Mouse (Mus musculus) heart, embryonic 13.5 days (tissue): ENCODE data around the gene Echs1. TPM values are rescaled to one million over a fixed set of nuclear protein-coding genes. Genes with fewer than 3 reads are reported as not detected.
"Not testable (repeated sequence)": the region's sequence is repeated elsewhere in the genome, so short reads cannot be mapped to it uniquely, and the experiment has no call there.

Experiments
- ATAC-seq: fragments of 200-750 bp; cut with Nextera tagmentation; 2 replicates; pipeline ENCODE4 v1.8.0; 2017; ENCODE audit warnings: moderate TSS enrichment; ENCODE audit not compliant: insufficient number of reproducible peaks, low FRiP score, low TSS enrichment; ENCODE audit errors: extremely low read depth
- H3K27ac ChIP-seq: fragments of 300-500 bp; sonication (generic); replicated peaks from 2 replicates; pipeline ENCODE4 v1.5.1; 2015; ENCODE audit warnings: moderate library complexity, mild to moderate bottlenecking, inconsistent platforms
- H3K27me3 ChIP-seq: fragments of 300-500 bp; sonication (generic); replicated peaks from 2 replicates; pipeline ENCODE4 v1.6.1; 2015; ENCODE audit warnings: mild to moderate bottlenecking, inconsistent platforms
- H3K36me3 ChIP-seq: fragments of 300-500 bp; sonication (generic); 2 replicates; pipeline ENCODE4 v1.6.1; 2015; ENCODE audit warnings: mild to moderate bottlenecking, inconsistent platforms
- H3K4me1 ChIP-seq: fragments of 300-500 bp; sonication (generic); 2 replicates; pipeline ENCODE4 v1.6.1; 2015; ENCODE audit warnings: inconsistent platforms
- H3K4me2 ChIP-seq: fragments of 300-500 bp; sonication (generic); 2 replicates; pipeline ENCODE4 v1.6.1; 2015; ENCODE audit warnings: inconsistent platforms, mild to moderate bottlenecking, moderate library complexity
- H3K4me3 ChIP-seq: fragments of 300-500 bp; sonication (generic); 2 replicates; pipeline ENCODE4 v1.5.1; 2015; ENCODE audit warnings: moderate library complexity, mild to moderate bottlenecking, inconsistent platforms
- H3K9ac ChIP-seq: fragments of 300-500 bp; sonication (generic); 2 replicates; pipeline ENCODE4 v1.6.1; 2015; ENCODE audit warnings: inconsistent platforms, mild to moderate bottlenecking, moderate library complexity
- H3K9me3 ChIP-seq: fragments of 300-500 bp; sonication (generic); 2 replicates; pipeline ENCODE4 v1.6.1; 2016; ENCODE audit warnings: inconsistent platforms
- WGBS: fragments of 180-500 bp; shearing (Covaris S2); methylation state at CpG from one replicate; pipeline ENCODE4 v1.1.7; 2015; ENCODE audit warnings: mixed read lengths; 5-methylcytosine and 5-hydroxymethylcytosine counted together
- polyA plus RNA-seq: library from polyadenylated mRNA; unstranded; fragments of >200 nt; fragmentation: Nextera tagmentation; extraction: Ambion mirVana; gene quantifications from 2 replicates; pipeline ENCODE4 v1.2.1, GENCODE M21; 2015

Gene Echs1
- polyA plus RNA-seq, 1 experiment from 2014 or later, result 169 TPM

GRCm38 (mm10) chr7:140135106-140135770 lies 19.0 kb upstream of the Echs1 start:
- Histone ChIP-seq H3K9me3 (no peaks in the 10 kb centered on the region), H3K27ac (no peak overlapping the region), H3K9ac (no peak overlapping the region), H3K27me3 (no peaks in the 10 kb centered on the region), H3K4me3 (no peak overlapping the region), H3K4me1 (peaks cover 9% of the 10 kb centered on the region), H3K4me2 (no peak overlapping the region), H3K36me3 (peaks cover 25% of the 10 kb centered on the region)
- 88% methylated on average over 5 of the region's 5 CpGs for WGBS
- no peak for ATAC-seq

GRCm38 (mm10) chr7:140134033-140134432 lies 17.8 kb upstream of the Echs1 start:
- not testable (repeated sequence) for H3K27me3 ChIP-seq, H3K9ac ChIP-seq, H3K4me1 ChIP-seq, H3K4me3 ChIP-seq, H3K27ac ChIP-seq, H3K4me2 ChIP-seq, ATAC-seq, H3K9me3 ChIP-seq
- 92% methylated on average over 7 of the region's 7 CpGs for WGBS
- peaks cover 37% of the 10 kb centered on the region for H3K36me3 ChIP-seq

GRCm38 (mm10) chr7:140132184-140132583 lies 15.9 kb upstream of the Echs1 start:
- not testable (repeated sequence) for H3K4me3 ChIP-seq, H3K27me3 ChIP-seq, H3K9ac ChIP-seq, H3K27ac ChIP-seq, ATAC-seq, H3K4me1 ChIP-seq, H3K9me3 ChIP-seq, H3K4me2 ChIP-seq
- 89% methylated on average over 7 of the region's 7 CpGs for WGBS
- peaks cover 37% of the 10 kb centered on the region for H3K36me3 ChIP-seq

GRCm38 (mm10) chr7:140127911-140128310 lies 11.6 kb upstream of the Echs1 start:
- no peak overlapping the region for H3K9ac ChIP-seq
- no peaks in the 10 kb centered on the region for H3K9me3 ChIP-seq
- H3K4me3 ChIP-seq, result no peak overlapping the region
- H3K4me1 ChIP-seq, result peaks cover 12% of the 10 kb centered on the region; the same call in 1 of the 2 replicates
- no peaks in the 10 kb centered on the region for H3K27me3 ChIP-seq
- no peak for ATAC-seq
- no peak overlapping the region for H3K4me2 ChIP-seq
- no peak overlapping the region for H3K27ac ChIP-seq
- H3K36me3 ChIP-seq, result peaks cover 23% of the 10 kb centered on the region
- 84% methylated on average over 2 of the region's 2 CpGs for WGBS

GRCm38 (mm10) chr7:140126934-140127333 lies 10.7 kb upstream of the Echs1 start:
- Histone ChIP-seq H3K36me3 (peaks cover 23% of the 10 kb centered on the region), H3K27ac (no peak overlapping the region), H3K9ac (no peak overlapping the region), H3K4me1 (peaks cover 12% of the 10 kb centered on the region; the same call in 1 of the 2 replicates), H3K9me3 (no peaks in the 10 kb centered on the region), H3K27me3 (no peaks in the 10 kb centered on the region), H3K4me2 (peak overlapping the region; percentile 1; the same call in 1 of the 2 replicates), H3K4me3 (no peak overlapping the region)
- 73% methylated on average over 3 of the region's 3 CpGs for WGBS
- no peak for ATAC-seq

- Histone ChIP-seq H3K27me3 (no peaks in the 10 kb centered on the region), H3K9ac (peak overlapping the region; percentile 87), H3K36me3 (peaks cover 20% of the 10 kb centered on the region), H3K4me2 (peak overlapping the region; percentile 72), H3K4me1 (peaks cover 12% of the 10 kb centered on the region; the same call in 1 of the 2 replicates), H3K4me3 (peak overlapping the region; percentile 67), H3K27ac (no peak overlapping the region), H3K9me3 (no peaks in the 10 kb centered on the region)
- 10% methylated on average over 5 of the region's 5 CpGs for WGBS
- no peak for ATAC-seq
These were observed 9.7 kb upstream of the Echs1 start for GRCm38 (mm10) chr7:140126022-140126350.

- 1% methylated on average over 38 of the region's 40 CpGs for WGBS
- Histone ChIP-seq H3K36me3 (peaks cover 14% of the 10 kb centered on the region), H3K9me3 (no peaks in the 10 kb centered on the region), H3K9ac (peak overlapping the region; percentile 87), H3K27ac (no peak overlapping the region), H3K4me1 (peaks cover 12% of the 10 kb centered on the region; the same call in 1 of the 2 replicates), H3K4me2 (peak overlapping the region; percentile 72), H3K4me3 (peak overlapping the region; percentile 67), H3K27me3 (no peaks in the 10 kb centered on the region)
- peak; percentile 98 for ATAC-seq
These were observed 9.2 kb upstream of the Echs1 start for GRCm38 (mm10) chr7:140125278-140126021.

GRCm38 (mm10) chr7:140124382-140124781 lies 8.1 kb upstream of the Echs1 start:
- no peak overlapping the region for H3K9ac ChIP-seq
- 71% methylated on average over 1 of the region's 1 CpGs for WGBS

GRCm38 (mm10) chr7:140122765-140123164 lies 6.5 kb upstream of the Echs1 start:
- 18% methylated on average over 4 of the region's 4 CpGs for WGBS

More at GRCm38 (mm10) chr7:140124382-140124781, 8.1 kb upstream of the Echs1 start:
- Histone ChIP-seq H3K4me2 (no peak overlapping the region), H3K27me3 (no peaks in the 10 kb centered on the region), H3K9me3 (no peaks in the 10 kb centered on the region), H3K4me1 (peaks cover 12% of the 10 kb centered on the region; the same call in 1 of the 2 replicates), H3K4me3 (no peak overlapping the region), H3K27ac (no peak overlapping the region), H3K36me3 (peaks cover 4% of the 10 kb centered on the region)
- no peak for ATAC-seq

GRCm38 (mm10) chr7:140121338-140121910 lies 5.1 kb upstream of the Echs1 start:
- no peak overlapping the region for H3K4me3 ChIP-seq
- no peak overlapping the region for H3K27ac ChIP-seq
- no peak overlapping the region for H3K4me2 ChIP-seq
- no peaks in the 10 kb centered on the region for H3K9me3 ChIP-seq
- H3K4me1 ChIP-seq, result peaks cover 14% of the 10 kb centered on the region
- no peak for ATAC-seq
- no peaks in the 10 kb centered on the region for H3K27me3 ChIP-seq
- no peaks in the 10 kb centered on the region for H3K36me3 ChIP-seq
- 62% methylated on average over 13 of the region's 13 CpGs for WGBS
- no peak overlapping the region for H3K9ac ChIP-seq

More at GRCm38 (mm10) chr7:140122765-140123164, 6.5 kb upstream of the Echs1 start:
- no peaks in the 10 kb centered on the region for H3K9me3 ChIP-seq
- H3K4me1 ChIP-seq, result peaks cover 12% of the 10 kb centered on the region; the same call in 1 of the 2 replicates
- no peak overlapping the region for H3K27ac ChIP-seq
- no peak for ATAC-seq
- no peaks in the 10 kb centered on the region for H3K27me3 ChIP-seq
- no peak overlapping the region for H3K4me3 ChIP-seq
- no peaks in the 10 kb centered on the region for H3K36me3 ChIP-seq
- no peak overlapping the region for H3K9ac ChIP-seq
- H3K4me2 ChIP-seq, result no peak overlapping the region

GRCm38 (mm10) chr7:140120484-140120883 lies 4.2 kb upstream of the Echs1 start:
- WGBS, result 83% methylated on average over 2 of the region's 2 CpGs
- Histone ChIP-seq H3K9me3 (no peaks in the 10 kb centered on the region), H3K4me2 (no peak overlapping the region), H3K27me3 (no peaks in the 10 kb centered on the region), H3K9ac (no peak overlapping the region), H3K4me1 (peaks cover 13% of the 10 kb centered on the region), H3K36me3 (no peaks in the 10 kb centered on the region), H3K4me3 (no peak overlapping the region), H3K27ac (no peak overlapping the region)
- no peak for ATAC-seq
